Mouse (Mus musculus): ENCODE data around the gene Slc25a14. TPM values are rescaled to one million over a fixed set of nuclear protein-coding genes. Genes with fewer than 3 reads are reported as not detected.

Gene Slc25a14
- total and polyA plus RNA-seq, 3 experiments: 1.4 to 15.0 (median 8.3) TPM

Small RNA genes within 50 kb of the gene (microRNA-seq; reads per million reads assigned to microRNA genes)
- 0 reads per million in 2 experiments for gene Gm27828

Other genes with a start within 250 kb of the Slc25a14 start
- gene Elf4, start 160.3 kb upstream of the Slc25a14 start, total RNA-seq (2021): 10 to 100 TPM in 1 of 2 experiments, 1 to 10 TPM in 1; 8.2 to 19.1 TPM
- gene Elf4, start 160.3 kb upstream of the Slc25a14 start, polyA plus RNA-seq (2012; rRNA removed): 8.1 and 13.5 TPM in 2 replicates
- 100 to 1,000 TPM; 164 to 181 TPM for gene Aifm1, start 109.8 kb upstream of the Slc25a14 start, total RNA-seq (2021)
- gene Aifm1, start 109.8 kb upstream of the Slc25a14 start, polyA plus RNA-seq (2012; rRNA removed): 9.9 and 14.4 TPM in 2 replicates
- 10 to 100 TPM in 1 of 2 experiments, 1 to 10 TPM in 1; 9.4 to 49.1 TPM for gene Rab33a, start 104.1 kb upstream of the Slc25a14 start, total RNA-seq (2021)
- gene Rab33a, start 104.1 kb upstream of the Slc25a14 start, polyA plus RNA-seq (2012; rRNA removed): 13.7 and 16.8 TPM in 2 replicates
- 10 to 100 TPM in 1 of 2 experiments, 1 to 10 TPM in 1; 9.8 to 11.8 TPM for gene Zfp280c, start 28.9 kb upstream of the Slc25a14 start, total RNA-seq (2021)
- 0.65 and 0.76 TPM in 2 replicates for gene Zfp280c, start 28.9 kb upstream of the Slc25a14 start, polyA plus RNA-seq (2012; rRNA removed)
- gene Gpr119, start 51.1 kb downstream of the Slc25a14 start, total RNA-seq (2021): under 1 TPM in 1 of 2 experiments, not detected in 1; 0.12 TPM
- 0.09 TPM in 1 of 2 replicates, not detected in the other for gene Gpr119, start 51.1 kb downstream of the Slc25a14 start, polyA plus RNA-seq (2012; rRNA removed)
- gene Rbmx2, start 71.6 kb downstream of the Slc25a14 start, total RNA-seq (2021): 1 to 10 TPM; 2.0 to 4.3 TPM
- gene Rbmx2, start 71.6 kb downstream of the Slc25a14 start, polyA plus RNA-seq (2012; rRNA removed): 0.13 and 0.39 TPM in 2 replicates